Mouse (Mus musculus) T-helper 2 cell (primary cell): ENCODE results near the gene Prex1.

Experiments
- in situ Hi-C: fragments of 300-600 bp; cut with MboI, MseI; formaldehyde crosslinking; loops from one replicate; pipeline ENCODE4 v1.15.1; 2025; ENCODE audit warnings: high pct_unique_total_duplicates

The Prex1 gene

GRCm38 (mm10) chr2:166686917-166687316 is 26.7 kb downstream of the Prex1 start:
- in situ Hi-C loops, result no loop called here

GRCm38 (mm10) chr2:166685824-166686223 is 27.8 kb downstream of the Prex1 start:
- in situ Hi-C loops, result no loop called here

GRCm38 (mm10) chr2:166683885-166684544 is 29.6 kb downstream of the Prex1 start:
- in situ Hi-C loops, result no loop called here

- in situ Hi-C loops, result no loop called here
Observed at GRCm38 (mm10) chr2:166682866-166683265, 30.8 kb downstream of the Prex1 start.

- in situ Hi-C loops, result no loop called here
Observed at GRCm38 (mm10) chr2:166678959-166679759, 34.5 kb downstream of the Prex1 start.

- in situ Hi-C loops, result no loop called here
Observed at GRCm38 (mm10) chr2:166676933-166677332, 36.7 kb downstream of the Prex1 start.

GRCm38 (mm10) chr2:166676498-166676897 is 37.1 kb downstream of the Prex1 start:
- in situ Hi-C loops, result no loop called here

GRCm38 (mm10) chr2:166675588-166676444 is 37.8 kb downstream of the Prex1 start:
- in situ Hi-C loops, result no loop called here

- in situ Hi-C loops, result no loop called here
Observed at GRCm38 (mm10) chr2:166674693-166675092, 38.9 kb downstream of the Prex1 start.

GRCm38 (mm10) chr2:166673951-166674350 is 39.7 kb downstream of the Prex1 start:
- in situ Hi-C loops, result no loop called here

- in situ Hi-C loops, result no loop called here
Observed at GRCm38 (mm10) chr2:166672171-166672965, 41.3 kb downstream of the Prex1 start.

GRCm38 (mm10) chr2:166671614-166672013 is 42.0 kb downstream of the Prex1 start:
- in situ Hi-C loops, result no loop called here

- in situ Hi-C loops, result no loop called here
Observed at GRCm38 (mm10) chr2:166671019-166671418, 42.6 kb downstream of the Prex1 start.

GRCm38 (mm10) chr2:166669922-166670321 is 43.7 kb downstream of the Prex1 start:
- in situ Hi-C loops, result no loop called here

GRCm38 (mm10) chr2:166667790-166668695 is 45.6 kb downstream of the Prex1 start:
- in situ Hi-C loops, result no loop called here

- in situ Hi-C loops, result no loop called here
Observed at GRCm38 (mm10) chr2:166666175-166666574, 47.5 kb downstream of the Prex1 start.

- in situ Hi-C loops, result no loop called here
Observed at GRCm38 (mm10) chr2:166665244-166665922, 48.2 kb downstream of the Prex1 start.

- in situ Hi-C loops, result no loop called here
Observed at GRCm38 (mm10) chr2:166664506-166664905, 49.1 kb downstream of the Prex1 start.

GRCm38 (mm10) chr2:166663250-166663961 is 50.2 kb downstream of the Prex1 start:
- in situ Hi-C loops, result no loop called here
